Mouse (Mus musculus) heart, adult 2 months (tissue): Measurements from ENCODE around the gene Uqcrc1.

ENCODE experiments used
- CTCF ChIP-seq: fragments of 200-600 bp; IDR thresholded peaks from 2 replicates; pipeline ENCODE4 v1.8.1; 2022; ENCODE audit warnings: antibody characterized with exemption, mild to moderate bottlenecking, moderate library complexity
- POLR2A ChIP-seq: fragments of 200-500 bp; IDR thresholded peaks from 2 replicates; pipeline ENCODE4 v1.6.1; 2011; ENCODE audit warnings: mild to moderate bottlenecking, low read depth, low read length, control low read depth; ENCODE audit not compliant: insufficient read depth

- TF ChIP-seq CTCF, result no peak
- no peak for TF ChIP-seq POLR2A
Observed at GRCm38 (mm10) chr9:108953081-108953636, 16.7 kb downstream of the Uqcrc1 start, which contains the start of gene Col7a1.
